Mouse (Mus musculus) adrenal gland, postnatal 0 days (tissue): ENCODE results near the gene Ccdc110. TPM values are rescaled to one million over a fixed set of nuclear protein-coding genes. Genes with fewer than 3 reads are reported as not detected.

Source experiments
- polyA plus RNA-seq: library from polyadenylated mRNA; unstranded; fragments of >200 nt; fragmentation: Nextera tagmentation; extraction: Ambion mirVana; gene quantifications from 2 replicates; pipeline ENCODE4 v1.2.1, GENCODE M21; 2015

Ccdc110 gene
- polyA plus RNA-seq = 0.07 TPM in 1 of 2 replicates, not detected in the other

DNA sequence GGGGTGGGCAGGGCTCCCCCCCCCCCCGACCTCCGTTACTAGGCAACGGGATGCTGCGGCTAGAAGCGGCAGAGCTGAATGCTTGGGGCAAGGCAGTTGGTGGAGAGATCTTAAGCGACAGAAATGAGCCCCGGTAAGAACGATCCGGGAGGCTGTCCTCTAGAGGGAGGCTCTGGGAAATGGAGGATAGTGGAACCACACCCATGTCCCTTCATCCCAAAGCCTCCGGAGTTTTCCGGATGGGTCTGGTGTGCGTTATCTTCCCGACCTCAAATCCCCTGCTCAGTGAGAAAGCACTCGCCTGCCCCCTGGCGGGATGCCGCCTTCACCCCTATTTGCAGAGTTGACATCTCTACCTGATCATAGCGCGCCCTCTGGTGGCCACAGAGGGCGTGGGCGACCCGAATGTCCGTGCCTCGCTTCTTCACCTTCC is at the start of gene Ccdc110:
Gene Ccdc110, plus strand, starts transcription at position 38 of the 433 bp plus-strand sequence.

DNA sequence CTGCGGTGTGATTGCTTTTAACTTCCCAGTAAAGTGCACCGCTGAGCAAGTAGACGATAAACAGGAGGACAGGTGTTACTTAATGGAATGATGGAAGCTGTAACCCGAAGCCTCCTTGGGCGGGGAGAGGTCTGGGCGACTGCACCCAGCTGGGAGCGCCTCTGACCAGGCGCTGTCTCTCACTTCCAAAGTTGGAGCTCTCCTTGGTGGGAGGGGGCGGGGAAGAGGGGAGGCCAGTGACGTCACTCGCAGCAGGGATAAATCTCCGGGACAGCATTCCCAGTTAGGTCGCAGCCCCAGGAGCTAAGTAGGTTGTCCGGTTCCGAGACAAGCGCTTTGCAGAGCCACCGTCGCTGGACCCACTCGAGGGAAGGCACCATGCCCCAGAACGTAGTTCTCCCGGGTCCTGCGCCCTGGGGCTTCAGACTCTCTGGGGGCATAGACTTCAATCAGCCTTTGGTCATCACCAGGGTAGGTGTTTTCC is 49.2 kb upstream of the Ccdc110 start, which contains the start of gene Pdlim3:
Gene Pdlim3, plus strand, starts transcription at position 260 of the 484 bp plus-strand sequence.

DNA sequence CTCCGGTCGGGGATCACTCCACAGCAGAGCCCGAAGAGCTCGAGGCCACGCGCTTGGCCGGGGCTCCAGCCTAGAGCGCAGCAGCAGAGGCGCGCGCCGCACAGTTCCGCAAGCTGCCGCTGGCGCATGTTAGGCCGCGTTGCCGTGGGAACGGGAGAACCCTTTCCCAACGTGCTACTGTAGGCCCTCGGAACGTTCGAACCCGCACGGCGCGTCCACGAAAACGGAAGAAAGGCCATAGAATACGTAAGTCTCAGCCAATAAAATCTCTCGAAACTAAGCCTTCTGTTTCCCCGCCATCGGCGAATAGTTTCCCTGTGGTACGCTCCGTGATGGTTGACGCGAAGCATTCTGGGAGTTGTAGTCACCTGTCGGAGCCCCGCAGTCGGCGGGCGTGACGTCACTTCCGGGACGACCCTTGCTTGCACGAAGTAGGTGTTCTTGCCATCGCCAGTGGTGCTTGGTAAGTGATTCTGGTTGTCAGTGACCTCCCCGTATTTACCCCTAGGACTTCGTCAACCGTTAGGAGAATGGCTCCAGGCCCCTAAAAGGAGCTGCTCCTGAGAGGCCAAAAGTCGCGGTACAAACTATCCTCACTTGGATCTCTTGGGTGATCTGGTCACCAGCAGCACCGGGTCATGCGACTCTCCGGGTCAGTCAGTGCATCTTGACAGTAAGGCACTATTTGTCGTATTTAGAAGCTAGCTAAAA is 40.9 kb downstream of the Ccdc110 start, which contains the start of the genes 1700029J07Rik and Ufsp2:
Gene 1700029J07Rik, minus strand, starts transcription at position 127 of the 711 bp plus-strand sequence.
Gene Ufsp2, plus strand, starts transcription at position 403 of the 711 bp plus-strand sequence.

Other genes with a start within 250 kb of the Ccdc110 start
- gene Pdlim3, start 49.2 kb upstream of the Ccdc110 start, polyA plus RNA-seq = 10.2 and 11.1 TPM in 2 replicates
- 2.7 and 3.9 TPM in 2 replicates for gene 1700029J07Rik, start 40.6 kb downstream of the Ccdc110 start, polyA plus RNA-seq
- 76.0 and 106 TPM in 2 replicates for gene Ufsp2, start 40.9 kb downstream of the Ccdc110 start, polyA plus RNA-seq
- gene Lrp2bp, start 64.7 kb downstream of the Ccdc110 start, polyA plus RNA-seq = 0.30 and 0.51 TPM in 2 replicates
- 4.5 and 4.9 TPM in 2 replicates for gene Ankrd37, start 71.1 kb downstream of the Ccdc110 start, polyA plus RNA-seq
- gene Cfap97, start 217.2 kb downstream of the Ccdc110 start, polyA plus RNA-seq = 23.1 and 32.1 TPM in 2 replicates
- gene Snx25, start 217.5 kb downstream of the Ccdc110 start, polyA plus RNA-seq = 9.2 and 11.6 TPM in 2 replicates